Mouse (Mus musculus) heart, postnatal 0 days (tissue): ENCODE data around the gene Rab11fip5.

Source experiments
- CTCF ChIP-seq: IDR thresholded peaks from 2 replicates; pipeline ENCODE4 v1.5.1; 2016; ENCODE audit warnings: antibody characterized with exemption, control low read depth, low read depth
- EP300 ChIP-seq: IDR thresholded peaks from 2 replicates; pipeline ENCODE4 v1.6.1; 2016; ENCODE audit warnings: antibody characterized with exemption, low read depth

GRCm38 (mm10) chr6:85302326-85303055 is 71.9 kb downstream of the Rab11fip5 start:
- TF ChIP-seq CTCF (no peak), EP300 (no peak)
